Mouse (Mus musculus): ENCODE results near the gene Jkamp. TPM values are rescaled to one million over a fixed set of nuclear protein-coding genes. Genes with fewer than 3 reads are reported as not detected.

Jkamp gene
- polyA plus RNA-seq, 1 experiment, result 30.4 TPM

- no peaks in the 10 kb centered on the region for H3K36me3 ChIP-seq (ENCODE audit: control insufficient read depth, insufficient read depth, low read length)
- H3K27me3 ChIP-seq (ENCODE audit: control insufficient read depth, insufficient read depth, low read length), result peaks cover 10% of the 10 kb centered on the region
- H3K27ac ChIP-seq (ENCODE audit: insufficient read depth, low read length), result no peak within 1 kb of the TSS
- peaks cover 10% of the 10 kb centered on the region for H3K4me1 ChIP-seq (ENCODE audit: control insufficient read depth, insufficient read depth, insufficient read length)
- TF ChIP-seq POLR2A (IDR thresholded peaks at IDR 0.05; ENCODE audit: low read depth, low read length) (no peak), CTCF (IDR thresholded peaks at IDR 0.05; ENCODE audit: extremely low read depth, insufficient read depth, insufficient read length, insufficient replicate concordance) (peak; percentile 83)
- WGBS, result 1% methylated on average over 94 of the region's 94 CpGs
- DNase-seq (ENCODE audit: low read depth in 1 of 2, low spot score in 2 of 2), result peak; percentile 45 to 75
- H3K4me3 ChIP-seq (ENCODE audit: extremely low read depth, insufficient read depth, insufficient read length), result peak within 1 kb of the TSS; percentile 71
Measured at GRCm38 (mm10) chr12:72070327-72071269, 14.8 kb upstream of the Jkamp start, which contains the start of gene Gpr135. Gpr135 (minus strand) TSS chr12:72071125.

GRCm38 (mm10) chr12:72078248-72078647 lies 7.1 kb upstream of the Jkamp start:
- TF ChIP-seq POLR2A (IDR thresholded peaks at IDR 0.05; ENCODE audit: low read depth, low read length) (no peak), CTCF (IDR thresholded peaks at IDR 0.05; ENCODE audit: extremely low read depth, insufficient read depth, insufficient read length, insufficient replicate concordance) (no peak)
- 94% methylated on average over 3 of the region's 3 CpGs for WGBS
- H3K27ac ChIP-seq (ENCODE audit: insufficient read depth, low read length), result no peak overlapping the region
- H3K27me3 ChIP-seq (ENCODE audit: control insufficient read depth, insufficient read depth, low read length), result no peaks in the 10 kb centered on the region
- H3K4me3 ChIP-seq (ENCODE audit: extremely low read depth, insufficient read depth, insufficient read length), result no peak overlapping the region
- no peaks in the 10 kb centered on the region for H3K4me1 ChIP-seq (ENCODE audit: control insufficient read depth, insufficient read depth, insufficient read length)
- H3K36me3 ChIP-seq (ENCODE audit: control insufficient read depth, insufficient read depth, low read length), result no peaks in the 10 kb centered on the region
- DNase-seq (ENCODE audit: low read depth in 1 of 2, low spot score in 2 of 2), result no peak

DNA sequence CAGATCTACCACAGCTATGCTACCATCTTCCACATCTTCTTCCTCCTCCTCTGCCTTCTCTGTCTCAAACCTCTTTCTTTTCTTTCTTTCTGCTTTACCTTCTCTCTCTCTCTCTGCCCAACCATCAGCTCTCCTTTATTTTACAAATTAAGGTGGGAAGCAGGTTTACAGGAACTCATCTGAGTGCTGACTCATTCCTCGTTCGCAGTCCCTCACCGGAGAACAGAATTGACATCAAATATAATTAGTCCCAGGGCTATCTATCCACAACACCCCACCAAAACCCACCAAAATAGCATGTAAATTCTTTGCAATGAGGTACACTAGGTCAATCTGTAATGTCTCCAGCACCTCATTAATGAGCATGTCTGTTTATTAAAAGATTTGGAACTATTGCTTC lies 3.4 kb upstream of the Jkamp start:
- Histone ChIP-seq H3K4me3 (ENCODE audit: extremely low read depth, insufficient read depth, insufficient read length) (no peak overlapping the region), H3K27me3 (ENCODE audit: control insufficient read depth, insufficient read depth, low read length) (peaks cover 4% of the 10 kb centered on the region; the same call in 1 of the 2 replicates), H3K36me3 (ENCODE audit: control insufficient read depth, insufficient read depth, low read length) (no peaks in the 10 kb centered on the region), H3K4me1 (ENCODE audit: control insufficient read depth, insufficient read depth, insufficient read length) (peaks cover 10% of the 10 kb centered on the region), H3K27ac (ENCODE audit: insufficient read depth, low read length) (no peak overlapping the region)
- DNase-seq (ENCODE audit: low read depth in 1 of 2, low spot score in 2 of 2), result no peak
- TF ChIP-seq CTCF (IDR thresholded peaks at IDR 0.05; ENCODE audit: extremely low read depth, insufficient read depth, insufficient read length, insufficient replicate concordance), result no peak
- no peak for TF ChIP-seq POLR2A (IDR thresholded peaks at IDR 0.05; ENCODE audit: low read depth, low read length)
- WGBS, result 46% methylated on average over 3 of the region's 3 CpGs

DNA sequence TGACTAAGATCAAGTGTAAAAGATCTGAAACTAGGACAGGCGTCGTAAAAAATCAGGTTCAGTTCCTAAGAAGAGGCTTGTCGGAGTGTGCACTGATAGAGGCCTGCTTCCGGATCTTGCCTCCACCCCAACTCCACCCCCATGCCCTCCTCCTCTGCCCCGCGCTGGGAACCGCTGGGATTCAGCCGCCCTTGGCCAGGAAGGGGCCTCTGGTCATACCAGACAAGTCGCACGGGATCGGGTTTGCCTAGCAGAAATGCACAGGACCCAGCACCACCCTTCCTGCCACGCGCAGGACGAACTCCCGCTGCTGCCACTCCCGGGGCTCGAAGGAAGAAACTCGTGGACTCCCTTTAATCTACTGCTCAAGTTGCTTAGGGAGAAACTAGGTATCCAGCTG lies 3.0 kb upstream of the Jkamp start:
- WGBS, result 43% methylated on average over 18 of the region's 18 CpGs
- DNase-seq (ENCODE audit: low read depth in 1 of 2, low spot score in 2 of 2), result no peak
- no peak overlapping the region for H3K27ac ChIP-seq (ENCODE audit: insufficient read depth, low read length)
- peaks cover 10% of the 10 kb centered on the region for H3K4me1 ChIP-seq (ENCODE audit: control insufficient read depth, insufficient read depth, insufficient read length)
- H3K36me3 ChIP-seq (ENCODE audit: control insufficient read depth, insufficient read depth, low read length), result no peaks in the 10 kb centered on the region
- no peak overlapping the region for H3K4me3 ChIP-seq (ENCODE audit: extremely low read depth, insufficient read depth, insufficient read length)
- H3K27me3 ChIP-seq (ENCODE audit: control insufficient read depth, insufficient read depth, low read length), result peaks cover 4% of the 10 kb centered on the region; the same call in 1 of the 2 replicates
- TF ChIP-seq POLR2A (IDR thresholded peaks at IDR 0.05; ENCODE audit: low read depth, low read length) (no peak), CTCF (IDR thresholded peaks at IDR 0.05; ENCODE audit: extremely low read depth, insufficient read depth, insufficient read length, insufficient replicate concordance) (no peak)

DNA sequence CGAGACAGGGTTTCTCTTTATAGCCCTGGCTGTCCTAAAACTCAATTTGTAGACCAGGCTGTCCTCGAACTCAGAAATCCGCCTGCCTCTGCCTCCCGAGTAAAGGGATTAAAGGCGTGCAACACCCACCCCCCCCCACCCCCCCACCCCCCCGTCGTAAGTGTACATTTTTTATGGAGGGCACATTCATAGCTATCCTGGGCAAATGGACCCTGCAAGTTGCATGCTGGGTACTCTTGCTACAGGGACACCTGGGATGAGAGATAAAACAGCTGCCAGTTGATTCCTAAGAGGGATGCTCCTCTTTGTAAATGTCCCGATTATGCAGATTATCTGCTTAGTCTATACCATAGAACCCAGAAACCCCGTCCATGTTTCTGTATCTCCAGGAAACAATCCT lies 2.1 kb upstream of the Jkamp start:
- H3K27me3 ChIP-seq (ENCODE audit: control insufficient read depth, insufficient read depth, low read length), result peaks cover 4% of the 10 kb centered on the region; the same call in 1 of the 2 replicates
- no peak overlapping the region for H3K27ac ChIP-seq (ENCODE audit: insufficient read depth, low read length)
- H3K36me3 ChIP-seq (ENCODE audit: control insufficient read depth, insufficient read depth, low read length), result no peaks in the 10 kb centered on the region
- H3K4me3 ChIP-seq (ENCODE audit: extremely low read depth, insufficient read depth, insufficient read length), result no peak overlapping the region
- peaks cover 10% of the 10 kb centered on the region for H3K4me1 ChIP-seq (ENCODE audit: control insufficient read depth, insufficient read depth, insufficient read length)
- WGBS, result 84% methylated on average over 9 of the region's 9 CpGs
- no peak for TF ChIP-seq CTCF (IDR thresholded peaks at IDR 0.05; ENCODE audit: extremely low read depth, insufficient read depth, insufficient read length, insufficient replicate concordance)
- TF ChIP-seq POLR2A (IDR thresholded peaks at IDR 0.05; ENCODE audit: low read depth, low read length), result no peak
- no peak for DNase-seq (ENCODE audit: low read depth in 1 of 2, low spot score in 2 of 2)

GRCm38 (mm10) chr12:72084261-72085023 lies 947 bp upstream of the Jkamp start:
- no peaks in the 10 kb centered on the region for H3K36me3 ChIP-seq (ENCODE audit: control insufficient read depth, insufficient read depth, low read length)
- H3K27ac ChIP-seq (ENCODE audit: insufficient read depth, low read length), result peak overlapping the region; percentile 33; the same call in 1 of the 2 replicates
- H3K4me3 ChIP-seq (ENCODE audit: extremely low read depth, insufficient read depth, insufficient read length), result peak overlapping the region; percentile 93
- 21% methylated on average over 46 of the region's 46 CpGs for WGBS
- TF ChIP-seq CTCF (IDR thresholded peaks at IDR 0.05; ENCODE audit: extremely low read depth, insufficient read depth, insufficient read length, insufficient replicate concordance), result no peak
- no peak for TF ChIP-seq POLR2A (IDR thresholded peaks at IDR 0.05; ENCODE audit: low read depth, low read length)
- H3K27me3 ChIP-seq (ENCODE audit: control insufficient read depth, insufficient read depth, low read length), result peaks cover 4% of the 10 kb centered on the region; the same call in 1 of the 2 replicates
- DNase-seq (ENCODE audit: low read depth in 1 of 2, low spot score in 2 of 2), result no peak
- peaks cover 10% of the 10 kb centered on the region for H3K4me1 ChIP-seq (ENCODE audit: control insufficient read depth, insufficient read depth, insufficient read length)

Data from spleen, adult 2 months (tissue).